Mouse (Mus musculus) cortical plate, adult 2 months (tissue): ENCODE results near the gene Trir.

Source experiments
- CTCF ChIP-seq: fragments of 200-500 bp; IDR thresholded peaks from 2 replicates; pipeline ENCODE4 v1.5.1; 2011; ENCODE audit warnings: mild to moderate bottlenecking, control low read depth, low read length; ENCODE audit not compliant: insufficient read depth; ENCODE audit errors: extremely low read depth
- POLR2A ChIP-seq: fragments of 200-500 bp; IDR thresholded peaks from 2 replicates; pipeline ENCODE4 v1.6.1; 2011; ENCODE audit warnings: mild to moderate bottlenecking, low read length, control low read depth; ENCODE audit not compliant: insufficient read depth; ENCODE audit errors: extremely low read depth

- TF ChIP-seq CTCF (no peak), POLR2A (no peak)
Measured at GRCm38 (mm10) chr8:85043619-85044018, 17.0 kb downstream of the Trir start.
